Mouse (Mus musculus): ENCODE data around the gene Rnf182. TPM values are rescaled to one million over a fixed set of nuclear protein-coding genes. Genes with fewer than 3 reads are reported as not detected.

Rnf182 gene
- polyA plus RNA-seq, 1 experiment from 2014 or later, result 10.0 TPM

DNA sequence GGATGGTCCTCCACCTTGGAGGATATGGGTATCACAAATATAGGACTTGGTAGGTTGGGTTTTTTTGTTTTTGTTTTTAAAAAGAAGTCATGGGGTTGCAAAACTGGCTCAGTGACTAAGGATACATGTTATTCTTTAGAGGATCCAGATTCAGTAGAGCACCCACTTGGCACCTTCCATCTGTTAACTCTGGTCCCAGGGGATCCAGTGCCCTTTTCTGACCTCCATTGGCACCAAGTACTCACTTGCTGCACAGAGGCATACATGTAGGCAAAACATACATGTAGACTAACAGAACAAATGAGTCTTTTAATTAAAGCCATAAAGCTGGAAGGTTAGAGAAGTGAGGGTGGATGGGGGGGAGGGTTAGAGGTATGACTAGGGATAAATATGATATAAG is 80.0 kb downstream of the Rnf182 start:
- Histone ChIP-seq H3K9me3 (ENCODE audit: control insufficient read depth, low read length) (no peaks in the 10 kb centered on the region), H3K4me2 (ENCODE audit: low read depth, low read length, severe bottlenecking) (no peak overlapping the region), H3K9ac (ENCODE audit: low read length) (no peak overlapping the region), H3K4me1 (replicated peaks; ENCODE audit: control insufficient read depth, insufficient read depth, low read length) (peaks cover 2% of the 10 kb centered on the region; the same call in 1 of the 2 replicates), H3K27me3 (ENCODE audit: control insufficient read depth, insufficient read depth, low read length) (no peaks in the 10 kb centered on the region), H3K27ac (ENCODE audit: low read depth, low read length) (no peak overlapping the region), H3K4me3 (ENCODE audit: low read depth, low read length) (no peak overlapping the region), H3K36me3 (ENCODE audit: control insufficient read depth, insufficient read depth, low read length) (no peaks in the 10 kb centered on the region)
- DNase-seq (ENCODE audit: low spot score), result no peak
- no peak for ATAC-seq (replicated peaks; ENCODE audit: low FRiP score)

DNA sequence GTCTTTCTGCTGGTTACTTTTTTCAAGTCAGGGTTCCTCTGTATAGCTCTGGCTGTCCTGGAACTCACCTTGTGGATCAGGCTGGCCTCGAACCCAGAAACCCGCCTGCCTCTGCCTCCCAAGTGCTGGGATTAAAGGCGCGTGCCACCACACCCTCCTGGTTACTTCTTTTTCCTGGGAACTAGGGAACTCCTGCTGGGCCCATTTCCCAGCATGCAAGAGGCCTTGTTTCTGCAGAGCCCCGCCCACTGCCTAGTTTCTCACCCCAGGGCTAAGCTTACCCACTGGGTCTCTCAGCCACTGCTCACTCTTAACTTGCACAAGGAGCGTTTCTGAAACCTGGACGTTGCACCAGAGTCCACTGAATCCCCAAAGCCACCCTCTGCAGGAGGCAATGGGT is 80.5 kb downstream of the Rnf182 start:
- WGBS, result 87% methylated on average over 7 of the region's 7 CpGs
- no peaks in the 10 kb centered on the region for H3K9me3 ChIP-seq (ENCODE audit: control insufficient read depth, low read length)

DNA sequence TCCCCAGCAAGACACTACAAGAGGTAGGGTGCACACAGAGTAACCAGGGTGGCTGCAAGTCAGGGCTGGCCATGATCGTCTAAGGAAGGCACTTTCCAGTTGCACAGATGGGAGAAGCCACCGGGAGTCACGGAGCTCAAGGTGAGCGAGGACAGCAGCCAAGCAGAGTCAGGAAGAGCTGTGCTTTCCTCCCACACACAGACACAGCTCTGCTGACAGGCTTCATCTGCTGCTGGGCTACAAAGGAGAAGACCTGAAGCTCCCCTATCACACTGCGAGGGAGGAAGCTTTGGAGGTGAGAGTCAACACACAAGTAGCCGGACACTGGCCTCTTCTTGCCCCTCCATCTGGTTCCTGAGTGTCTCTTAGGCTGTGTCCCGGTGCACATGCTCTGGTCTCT is 83.0 kb downstream of the Rnf182 start:
- H3K27me3 ChIP-seq (ENCODE audit: control insufficient read depth, insufficient read depth, low read length), result no peaks in the 10 kb centered on the region
- 92% methylated on average over 7 of the region's 7 CpGs for WGBS
- H3K9me3 ChIP-seq (ENCODE audit: control insufficient read depth, low read length), result no peaks in the 10 kb centered on the region
- no peak overlapping the region for H3K4me2 ChIP-seq (ENCODE audit: low read depth, low read length, severe bottlenecking)
- H3K4me3 ChIP-seq (ENCODE audit: low read depth, low read length), result no peak overlapping the region
- no peaks in the 10 kb centered on the region for H3K4me1 ChIP-seq (replicated peaks; ENCODE audit: control insufficient read depth, insufficient read depth, low read length)
- no peaks in the 10 kb centered on the region for H3K36me3 ChIP-seq (ENCODE audit: control insufficient read depth, insufficient read depth, low read length)
- no peak for ATAC-seq (replicated peaks; ENCODE audit: low FRiP score)
- H3K9ac ChIP-seq (ENCODE audit: low read length), result no peak overlapping the region
- no peak for DNase-seq (ENCODE audit: low spot score)
- no peak overlapping the region for H3K27ac ChIP-seq (ENCODE audit: low read depth, low read length)

More for the DNA sequence above, 80.5 kb downstream of the Rnf182 start:
- DNase-seq (ENCODE audit: low spot score) (no peak), ATAC-seq (replicated peaks; ENCODE audit: low FRiP score) (no peak)
- Histone ChIP-seq H3K36me3 (ENCODE audit: control insufficient read depth, insufficient read depth, low read length) (no peaks in the 10 kb centered on the region), H3K9ac (ENCODE audit: low read length) (no peak overlapping the region), H3K4me1 (replicated peaks; ENCODE audit: control insufficient read depth, insufficient read depth, low read length) (peaks cover 2% of the 10 kb centered on the region; the same call in 1 of the 2 replicates), H3K4me3 (ENCODE audit: low read depth, low read length) (no peak overlapping the region), H3K4me2 (ENCODE audit: low read depth, low read length, severe bottlenecking) (no peak overlapping the region), H3K27ac (ENCODE audit: low read depth, low read length) (no peak overlapping the region), H3K27me3 (ENCODE audit: control insufficient read depth, insufficient read depth, low read length) (no peaks in the 10 kb centered on the region)

DNA sequence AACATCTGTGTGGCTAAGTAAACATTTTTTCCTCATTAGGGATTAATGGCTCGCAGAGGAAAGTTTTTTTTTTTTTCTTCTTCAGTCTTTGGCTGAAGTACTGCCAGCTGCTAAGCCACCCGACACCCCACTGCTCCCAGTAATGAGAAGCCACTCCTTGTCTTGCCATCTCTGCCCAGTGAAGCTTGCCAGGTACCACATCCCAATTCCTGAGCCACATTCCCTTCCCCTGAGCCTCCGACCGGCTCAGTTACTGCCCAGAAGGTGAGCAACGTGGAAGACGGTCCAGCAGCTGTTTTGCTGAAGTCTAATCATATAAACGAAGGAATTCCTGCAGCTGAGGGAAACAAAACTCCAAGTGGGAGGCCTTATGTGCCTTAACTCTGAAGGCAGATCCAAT is 88.0 kb downstream of the Rnf182 start:
- Histone ChIP-seq H3K27me3 (ENCODE audit: control insufficient read depth, insufficient read depth, low read length) (no peaks in the 10 kb centered on the region), H3K9ac (ENCODE audit: low read length) (no peak overlapping the region), H3K4me1 (replicated peaks; ENCODE audit: control insufficient read depth, insufficient read depth, low read length) (no peaks in the 10 kb centered on the region), H3K9me3 (ENCODE audit: control insufficient read depth, low read length) (no peaks in the 10 kb centered on the region), H3K27ac (ENCODE audit: low read depth, low read length) (no peak overlapping the region), H3K36me3 (ENCODE audit: control insufficient read depth, insufficient read depth, low read length) (no peaks in the 10 kb centered on the region), H3K4me2 (ENCODE audit: low read depth, low read length, severe bottlenecking) (no peak overlapping the region), H3K4me3 (ENCODE audit: low read depth, low read length) (no peak overlapping the region)
- ATAC-seq (replicated peaks; ENCODE audit: low FRiP score) (no peak), DNase-seq (ENCODE audit: low spot score) (no peak)
- 31% methylated on average over 7 of the region's 7 CpGs for WGBS

- 70% methylated on average over 7 of the region's 7 CpGs for WGBS
- DNase-seq (ENCODE audit: low spot score) (no peak), ATAC-seq (replicated peaks; ENCODE audit: low FRiP score) (no peak)
- H3K9ac ChIP-seq (ENCODE audit: low read length), result no peak overlapping the region
- H3K27me3 ChIP-seq (ENCODE audit: control insufficient read depth, insufficient read depth, low read length), result no peaks in the 10 kb centered on the region
- no peak overlapping the region for H3K27ac ChIP-seq (ENCODE audit: low read depth, low read length)
- no peaks in the 10 kb centered on the region for H3K4me1 ChIP-seq (replicated peaks; ENCODE audit: control insufficient read depth, insufficient read depth, low read length)
- no peaks in the 10 kb centered on the region for H3K36me3 ChIP-seq (ENCODE audit: control insufficient read depth, insufficient read depth, low read length)
- H3K9me3 ChIP-seq (ENCODE audit: control insufficient read depth, low read length), result no peaks in the 10 kb centered on the region
- H3K4me3 ChIP-seq (ENCODE audit: low read depth, low read length), result no peak overlapping the region
- no peak overlapping the region for H3K4me2 ChIP-seq (ENCODE audit: low read depth, low read length, severe bottlenecking)
These were observed 89.1 kb downstream of the Rnf182 start for GRCm38 (mm10) chr13:43704533-43705116.

- DNase-seq (ENCODE audit: low spot score) (no peak), ATAC-seq (replicated peaks; ENCODE audit: low FRiP score) (no peak)
- Histone ChIP-seq H3K27me3 (ENCODE audit: control insufficient read depth, insufficient read depth, low read length) (no peaks in the 10 kb centered on the region), H3K4me1 (replicated peaks; ENCODE audit: control insufficient read depth, insufficient read depth, low read length) (no peaks in the 10 kb centered on the region), H3K4me3 (ENCODE audit: low read depth, low read length) (no peak overlapping the region), H3K4me2 (ENCODE audit: low read depth, low read length, severe bottlenecking) (no peak overlapping the region), H3K9ac (ENCODE audit: low read length) (no peak overlapping the region), H3K27ac (ENCODE audit: low read depth, low read length) (no peak overlapping the region), H3K36me3 (ENCODE audit: control insufficient read depth, insufficient read depth, low read length) (no peaks in the 10 kb centered on the region), H3K9me3 (ENCODE audit: control insufficient read depth, low read length) (no peaks in the 10 kb centered on the region)
- 82% methylated on average over 4 of the region's 4 CpGs for WGBS
These were observed 90.9 kb downstream of the Rnf182 start for GRCm38 (mm10) chr13:43706387-43706786.

GRCm38 (mm10) chr13:43709529-43709928 is 94.0 kb downstream of the Rnf182 start:
- Histone ChIP-seq H3K36me3 (ENCODE audit: control insufficient read depth, insufficient read depth, low read length) (no peaks in the 10 kb centered on the region), H3K9me3 (ENCODE audit: control insufficient read depth, low read length) (no peaks in the 10 kb centered on the region), H3K9ac (ENCODE audit: low read length) (no peak overlapping the region), H3K4me3 (ENCODE audit: low read depth, low read length) (no peak overlapping the region), H3K4me2 (ENCODE audit: low read depth, low read length, severe bottlenecking) (no peak overlapping the region), H3K27me3 (ENCODE audit: control insufficient read depth, insufficient read depth, low read length) (no peaks in the 10 kb centered on the region), H3K4me1 (replicated peaks; ENCODE audit: control insufficient read depth, insufficient read depth, low read length) (no peaks in the 10 kb centered on the region), H3K27ac (ENCODE audit: low read depth, low read length) (no peak overlapping the region)
- WGBS, result 74% methylated on average over 3 of the region's 3 CpGs
- ATAC-seq (replicated peaks; ENCODE audit: low FRiP score), result no peak
- DNase-seq (ENCODE audit: low spot score), result no peak

DNA sequence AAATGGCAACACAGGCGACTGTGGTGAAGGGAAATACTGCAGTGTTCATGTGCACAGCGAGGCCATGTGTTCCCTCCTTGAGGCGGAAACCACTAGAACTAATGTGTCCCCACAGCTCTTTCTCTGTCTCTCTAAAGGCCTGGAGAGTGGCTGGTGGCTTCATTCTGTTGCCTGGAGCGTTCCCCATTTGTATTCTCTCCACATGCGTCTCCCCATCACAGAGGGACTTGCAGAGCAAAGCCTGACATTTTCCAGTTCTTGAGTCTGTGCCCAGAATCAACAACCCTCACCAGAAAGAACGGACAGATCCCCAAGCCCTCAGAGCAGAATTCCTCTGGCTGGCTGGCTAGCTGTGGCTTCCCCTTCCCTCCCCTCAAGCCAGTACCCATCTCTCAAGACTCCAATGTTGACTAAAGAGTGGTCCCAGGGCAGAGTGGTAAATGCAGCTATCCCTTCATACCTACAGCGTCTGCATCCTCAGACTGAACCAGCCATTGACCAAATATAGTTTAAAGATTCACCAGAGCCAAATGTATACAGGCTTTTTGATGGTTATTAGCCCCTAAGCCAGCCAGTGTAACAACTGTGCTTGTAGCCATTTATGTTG is 96.3 kb downstream of the Rnf182 start:
- no peak overlapping the region for H3K4me3 ChIP-seq (ENCODE audit: low read depth, low read length)
- no peak overlapping the region for H3K9ac ChIP-seq (ENCODE audit: low read length)
- H3K27me3 ChIP-seq (ENCODE audit: control insufficient read depth, insufficient read depth, low read length), result no peaks in the 10 kb centered on the region
- no peak overlapping the region for H3K27ac ChIP-seq (ENCODE audit: low read depth, low read length)
- no peaks in the 10 kb centered on the region for H3K4me1 ChIP-seq (replicated peaks; ENCODE audit: control insufficient read depth, insufficient read depth, low read length)
- ATAC-seq (replicated peaks; ENCODE audit: low FRiP score) (no peak), DNase-seq (ENCODE audit: low spot score) (no peak)
- no peaks in the 10 kb centered on the region for H3K9me3 ChIP-seq (ENCODE audit: control insufficient read depth, low read length)
- 88% methylated on average over 7 of the region's 7 CpGs for WGBS
- H3K36me3 ChIP-seq (ENCODE audit: control insufficient read depth, insufficient read depth, low read length), result no peaks in the 10 kb centered on the region
- no peak overlapping the region for H3K4me2 ChIP-seq (ENCODE audit: low read depth, low read length, severe bottlenecking)

DNA sequence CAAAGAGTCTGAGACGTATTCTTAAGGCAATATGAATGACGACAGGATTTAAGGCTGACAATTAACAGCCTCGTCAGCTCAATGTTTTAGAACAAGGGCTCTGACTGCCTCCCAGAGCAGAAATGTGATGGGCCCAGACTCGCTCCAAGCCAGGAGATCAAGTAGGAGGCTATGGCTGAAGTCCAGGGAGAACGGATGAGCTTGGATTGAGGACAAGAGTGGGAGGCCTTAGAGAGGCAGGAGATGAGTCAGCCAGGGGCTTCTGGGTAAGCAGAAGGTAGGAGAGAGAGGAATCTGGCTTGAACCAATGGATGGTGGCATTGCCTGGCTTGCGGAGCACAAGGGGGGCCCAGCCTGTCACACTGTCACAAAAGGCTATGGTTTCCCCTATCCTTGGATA is 99.2 kb downstream of the Rnf182 start:
- H3K27ac ChIP-seq (ENCODE audit: low read depth, low read length), result no peak overlapping the region
- ATAC-seq (replicated peaks; ENCODE audit: low FRiP score) (no peak), DNase-seq (ENCODE audit: low spot score) (no peak)
- H3K4me2 ChIP-seq (ENCODE audit: low read depth, low read length, severe bottlenecking), result no peak overlapping the region
- H3K9ac ChIP-seq (ENCODE audit: low read length), result no peak overlapping the region
- no peaks in the 10 kb centered on the region for H3K27me3 ChIP-seq (ENCODE audit: control insufficient read depth, insufficient read depth, low read length)
- no peaks in the 10 kb centered on the region for H3K9me3 ChIP-seq (ENCODE audit: control insufficient read depth, low read length)
- no peaks in the 10 kb centered on the region for H3K4me1 ChIP-seq (replicated peaks; ENCODE audit: control insufficient read depth, insufficient read depth, low read length)
- 82% methylated on average over 6 of the region's 6 CpGs for WGBS
- H3K36me3 ChIP-seq (ENCODE audit: control insufficient read depth, insufficient read depth, low read length), result no peaks in the 10 kb centered on the region
- H3K4me3 ChIP-seq (ENCODE audit: low read depth, low read length), result no peak overlapping the region
